Mouse (Mus musculus) heart, postnatal 4 days (tissue): ENCODE measurements around the gene Cma1. TPM values are rescaled to one million over a fixed set of nuclear protein-coding genes. Genes with fewer than 3 reads are reported as not detected.

Source experiments
- total RNA-seq, 2 experiments: library from RNA; stranded (reverse); gene quantifications; 2 replicates each; pipeline ENCODE4 v1.2.3; 2021

Cma1 gene
- total RNA-seq, 2 experiments from 2014 or later = 10.1 to 12.1 TPM

Other genes starting within 250 kb of the Cma1 start
- under 1 TPM; 0.20 to 0.50 TPM for gene Tgm1, start 230.7 kb downstream of the Cma1 start, total RNA-seq
- 10 to 100 TPM; 13.1 to 13.9 TPM for gene Rabggta, start 222.4 kb downstream of the Cma1 start, total RNA-seq
- 10 to 100 TPM; 46.0 to 51.4 TPM for gene Dhrs1, start 199.0 kb downstream of the Cma1 start, total RNA-seq
- gene Nop9, start 199.0 kb downstream of the Cma1 start, total RNA-seq = 10 to 100 TPM; 17.8 to 18.3 TPM
- gene Cideb, start 186.2 kb downstream of the Cma1 start, total RNA-seq = 1 to 10 TPM; 1.2 to 2.2 TPM
- under 1 TPM; 0.11 to 0.26 TPM for gene Ltb4r2, start 183.2 kb downstream of the Cma1 start, total RNA-seq
- under 1 TPM; 0.50 TPM for gene Ltb4r1, start 178.7 kb downstream of the Cma1 start, total RNA-seq
- gene Adcy4, start 160.6 kb downstream of the Cma1 start, total RNA-seq = 10 to 100 TPM; 18.9 to 22.3 TPM
- 10 to 100 TPM; 10.6 to 14.0 TPM for gene Ripk3, start 155.8 kb downstream of the Cma1 start, total RNA-seq
- gene Nfatc4, start 121.5 kb downstream of the Cma1 start, total RNA-seq = 10 to 100 TPM; 12.7 to 13.3 TPM
- gene Nynrin, start 90.7 kb downstream of the Cma1 start, total RNA-seq = 10 to 100 TPM; 36.0 to 36.3 TPM
- gene Cbln3, start 60.3 kb downstream of the Cma1 start, total RNA-seq = under 1 TPM; 0.62 to 0.65 TPM
- gene Khnyn, start 59.7 kb downstream of the Cma1 start, total RNA-seq = 10 to 100 TPM; 11.6 to 12.0 TPM
- gene Sdr39u1, start 44.4 kb downstream of the Cma1 start, total RNA-seq = 10 to 100 TPM; 57.0 to 61.3 TPM
- gene Cma2, start 6.3 kb upstream of the Cma1 start, total RNA-seq = under 1 TPM; 0.33 to 0.43 TPM
- gene Mcpt1, start 73.3 kb upstream of the Cma1 start, total RNA-seq = not detected
- not detected for gene Mcpt9, start 85.8 kb upstream of the Cma1 start, total RNA-seq
- gene Mcpt2, start 97.4 kb upstream of the Cma1 start, total RNA-seq = under 1 TPM; 0.43 TPM
- 1 to 10 TPM; 3.0 to 3.8 TPM for gene Mcpt4, start 117.6 kb upstream of the Cma1 start, total RNA-seq
- not detected for gene Mcpt8, start 140.6 kb upstream of the Cma1 start, total RNA-seq
- not detected for gene Ctsg, start 157.9 kb upstream of the Cma1 start, total RNA-seq
- gene Gzme, start 175.9 kb upstream of the Cma1 start, total RNA-seq = not detected
- gene Gzmd, start 187.9 kb upstream of the Cma1 start, total RNA-seq = not detected
- not detected for gene Gzmg, start 214.9 kb upstream of the Cma1 start, total RNA-seq
- gene Gzmn, start 229.9 kb upstream of the Cma1 start, total RNA-seq = not detected